Mouse (Mus musculus): ENCODE results near the gene Disp2.

The Disp2 gene

DNA sequence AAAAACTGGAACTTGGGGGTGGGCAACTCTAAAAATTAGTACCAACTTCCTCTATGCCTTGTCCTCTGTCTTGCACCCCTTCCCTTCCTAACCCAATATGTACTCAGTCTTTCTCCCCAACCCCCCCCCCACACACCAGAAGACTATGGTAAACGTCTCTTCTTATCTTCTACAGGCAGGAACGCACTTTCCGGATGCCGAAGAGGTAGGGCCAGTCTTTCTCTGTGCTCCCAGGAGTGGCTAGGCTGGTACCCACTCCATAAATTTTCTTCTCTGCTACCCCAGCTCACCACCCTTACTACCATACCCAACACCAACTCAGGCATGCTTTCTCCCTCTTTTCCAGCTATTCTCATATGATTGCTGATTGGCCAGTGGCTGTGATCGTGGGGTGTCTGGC is 7.0 kb downstream of the Disp2 start:
- DNase-seq (ENCODE audit: low spot score): no peak

DNA sequence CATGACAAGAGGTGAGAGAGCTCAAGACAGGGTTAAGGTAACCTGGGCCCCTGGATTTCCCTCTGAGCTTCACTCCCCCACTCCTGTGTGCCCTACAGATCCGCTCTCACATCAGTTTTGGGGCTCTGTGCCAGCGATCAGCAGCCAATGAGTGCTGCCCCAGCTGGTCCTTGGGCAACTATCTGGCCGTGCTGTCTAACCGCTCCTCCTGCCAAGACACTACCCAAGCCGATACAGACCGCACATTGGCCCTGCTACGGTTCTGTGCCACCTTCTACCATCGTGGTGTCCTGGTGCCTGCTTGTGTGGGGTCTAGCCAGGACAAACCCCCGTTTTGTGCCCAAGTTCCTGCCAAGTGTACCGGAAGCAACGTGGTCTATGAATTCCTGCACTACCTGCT is 10.0 kb downstream of the Disp2 start:
- peak; percentile 42 for DNase-seq (ENCODE audit: low spot score)

- DNase-seq (ENCODE audit: low spot score): no peak
Measured at GRCm38 (mm10) chr2:118790221-118790550, 10.7 kb downstream of the Disp2 start.

GRCm38 (mm10) chr2:118790551-118791525 is 11.3 kb downstream of the Disp2 start:
- DNase-seq (ENCODE audit: low spot score): peak; percentile 77

GRCm38 (mm10) chr2:118791591-118792258 is 12.2 kb downstream of the Disp2 start:
- DNase-seq (ENCODE audit: low spot score): no peak

DNA sequence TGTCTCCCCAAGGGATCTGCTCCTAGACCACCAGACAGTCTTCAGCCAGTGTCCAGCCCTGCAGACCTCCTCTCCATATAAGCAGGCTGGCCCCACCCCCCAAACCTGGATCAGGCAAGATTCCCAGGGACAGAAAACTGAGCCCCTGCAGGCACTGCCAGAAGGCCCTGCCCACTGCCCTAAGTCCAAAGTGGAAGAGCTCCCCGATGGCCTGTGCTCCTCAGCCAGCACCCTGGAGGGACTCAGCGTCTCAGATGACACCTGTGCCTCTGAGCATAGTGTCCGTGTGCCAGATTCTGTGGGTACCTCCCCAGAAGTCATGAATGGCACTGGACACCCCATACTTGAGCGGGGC is 12.7 kb downstream of the Disp2 start:
- DNase-seq (ENCODE audit: low spot score): no peak

- no peak for DNase-seq (ENCODE audit: low spot score)
Measured at GRCm38 (mm10) chr2:118793636-118794035, 14.1 kb downstream of the Disp2 start.

- no peak for DNase-seq (ENCODE audit: low spot score)
Measured at GRCm38 (mm10) chr2:118802542-118803118, 23.1 kb downstream of the Disp2 start.

GRCm38 (mm10) chr2:118804474-118804873 is 25.0 kb downstream of the Disp2 start:
- no peak for DNase-seq (ENCODE audit: low spot score)

- DNase-seq (ENCODE audit: low spot score): no peak
Measured at GRCm38 (mm10) chr2:118805137-118805536, 25.6 kb downstream of the Disp2 start.

- no peak for DNase-seq (ENCODE audit: low spot score)
Measured at GRCm38 (mm10) chr2:118805756-118806155, 26.2 kb downstream of the Disp2 start.

GRCm38 (mm10) chr2:118806860-118807259 is 27.3 kb downstream of the Disp2 start:
- no peak for DNase-seq (ENCODE audit: low spot score)

GRCm38 (mm10) chr2:118810861-118811260 is 31.3 kb downstream of the Disp2 start:
- DNase-seq (ENCODE audit: low spot score): no peak

DNA sequence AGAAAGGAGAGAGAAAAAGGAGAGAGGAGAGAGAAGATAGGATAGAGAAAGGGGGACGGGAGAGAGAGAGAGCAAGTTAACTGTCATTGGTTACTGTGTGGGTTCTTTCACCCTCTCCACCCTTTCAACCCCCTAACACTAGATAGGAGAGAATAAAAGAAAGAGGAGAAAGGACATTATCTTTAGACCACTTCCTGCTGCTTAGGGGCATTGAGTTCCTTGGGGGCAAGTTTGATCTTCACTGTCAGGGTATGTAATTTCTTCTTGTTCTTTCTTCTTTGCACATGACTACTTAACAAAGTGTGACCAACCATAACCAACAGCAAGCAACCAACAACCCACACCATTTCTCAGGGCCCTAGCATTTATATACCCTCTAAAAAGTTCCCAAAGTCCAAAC is 33.2 kb downstream of the Disp2 start:
- DNase-seq (ENCODE audit: low spot score): no peak

- DNase-seq (ENCODE audit: low spot score): peak; percentile 87
Measured at GRCm38 (mm10) chr2:118813981-118814836, 34.7 kb downstream of the Disp2 start, which contains the start of gene Knstrn. TSS of gene Knstrn (plus strand) at chr2:118814003.

GRCm38 (mm10) chr2:118822800-118823199 is 43.3 kb downstream of the Disp2 start:
- DNase-seq (ENCODE audit: low spot score): no peak

- DNase-seq (ENCODE audit: low spot score): no peak
Measured at GRCm38 (mm10) chr2:118824396-118824795, 44.9 kb downstream of the Disp2 start.

- DNase-seq (ENCODE audit: low spot score): no peak
Measured at GRCm38 (mm10) chr2:118829096-118829495, 49.6 kb downstream of the Disp2 start.

- DNase-seq (ENCODE audit: low spot score): no peak
Measured at GRCm38 (mm10) chr2:118834061-118834460, 54.5 kb downstream of the Disp2 start.

DNA sequence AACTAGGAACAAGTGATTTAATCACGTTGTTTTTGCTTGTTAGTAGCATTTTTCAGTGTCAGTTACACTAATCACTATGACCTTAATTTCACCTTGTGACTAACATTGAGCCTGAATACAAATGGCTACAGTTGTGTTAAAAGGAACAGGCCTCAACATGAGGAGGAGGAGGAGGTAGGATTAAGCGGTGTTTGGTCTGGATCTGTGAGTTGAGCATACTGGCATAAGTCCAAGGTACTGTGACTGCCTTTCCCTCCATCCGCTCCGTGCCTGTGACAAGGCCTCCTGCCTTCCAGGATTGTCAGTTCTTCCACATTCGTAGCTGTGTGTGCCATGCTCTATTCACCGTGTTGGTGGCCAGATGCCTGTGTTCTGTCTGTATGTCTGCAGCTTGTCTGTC is 55.6 kb downstream of the Disp2 start:
- no peak for DNase-seq (ENCODE audit: low spot score)

- no peak for DNase-seq (ENCODE audit: low spot score)
Measured at GRCm38 (mm10) chr2:118838330-118838729, 58.8 kb downstream of the Disp2 start.

DNA sequence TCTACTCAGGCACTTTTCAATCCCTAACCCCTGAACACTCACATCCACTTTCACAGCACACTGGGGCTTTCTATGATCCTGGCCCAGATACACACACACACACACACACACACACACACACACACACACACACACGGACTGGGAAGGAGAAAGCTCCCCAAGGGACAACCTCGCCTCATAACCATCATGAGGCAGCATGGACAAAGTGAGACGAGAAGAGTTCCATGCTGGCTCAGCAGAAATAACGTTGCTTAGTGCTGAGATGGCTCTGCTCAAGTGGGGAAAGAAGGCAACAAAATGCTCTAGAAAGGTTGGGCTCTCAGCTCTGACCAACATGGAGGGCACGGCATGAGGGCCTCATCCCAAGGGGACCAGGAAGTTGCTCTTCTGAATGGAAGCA is 61.7 kb downstream of the Disp2 start:
- DNase-seq (ENCODE audit: low spot score): no peak
